Comparison of ENCODE assay signal across 8 mouse cellular contexts in the genomic region with DNA sequence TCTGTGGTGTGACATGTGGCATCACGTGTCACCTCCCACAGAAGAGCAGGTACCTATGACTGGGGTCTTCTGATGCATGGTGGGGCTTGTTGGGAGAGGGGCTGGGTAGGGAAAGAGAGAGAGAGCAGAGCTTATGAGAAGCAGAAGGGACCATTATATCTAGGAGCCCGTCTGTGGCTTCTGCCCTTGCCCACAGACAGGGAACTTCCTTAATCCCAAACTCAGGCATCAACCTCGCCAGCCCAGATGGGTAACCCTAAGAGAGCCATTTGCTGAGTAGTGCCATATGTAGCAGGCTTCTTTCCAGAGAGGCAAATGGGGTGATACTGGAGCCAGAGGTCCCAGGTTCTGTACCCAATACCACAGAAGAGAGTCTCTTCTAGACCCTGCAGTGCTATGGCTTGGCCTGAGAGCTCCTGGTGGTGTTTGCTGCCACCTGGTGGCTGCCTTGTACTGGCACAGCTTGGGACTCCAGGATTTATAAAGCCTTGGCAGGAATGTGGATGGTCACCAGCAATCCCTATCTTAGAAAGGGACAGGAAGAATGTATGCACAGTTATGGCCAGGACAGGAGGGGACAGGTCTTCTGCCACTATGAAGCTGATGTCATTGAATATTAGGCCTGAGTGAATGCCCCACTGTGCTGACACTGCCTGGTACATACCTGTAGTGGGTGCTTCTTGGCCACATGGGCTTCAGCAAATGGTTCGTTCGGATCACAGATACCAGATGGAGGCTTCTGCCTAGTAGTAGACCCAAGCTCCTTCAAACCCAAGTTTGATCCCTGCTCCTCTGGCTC. TPM values are rescaled to one million over a fixed set of nuclear protein-coding genes. Genes with fewer than 3 reads are reported as not detected.
DNase-seq lines count a peak whose midpoint lies in the region; ATAC-seq and TF ChIP-seq lines count a peak whose summit lies in the region.

No protein-coding gene starts in this region.

- no peaks in the 10 kb centered on the region for H3K4me1 ChIP-seq in hindbrain, embryonic 16.5 days (ENCODE audit: control insufficient read depth, insufficient read depth, low read depth, low read length)

- no peaks in the 10 kb centered on the region for H3K9me3 ChIP-seq in hindbrain, embryonic 16.5 days (ENCODE audit: control insufficient read depth, low read length)

- no peak; the same call in 1 of the 2 replicates for TF ChIP-seq CTCF in gastrocnemius, adult 2 months (IDR thresholded peaks at IDR 0.05)

- no peak overlapping the region for H3K4me3 ChIP-seq in gastrocnemius, adult 2 months
- no peak overlapping the region for H3K4me3 ChIP-seq in hindbrain, embryonic 16.5 days (ENCODE audit: low read length)

- intact Hi-C loops in gastrocnemius, adult 2 months (cut with DNase I) = loop anchor here (1.0 to 10.0 kb wide), 3 partner anchors 177 to 334 kb away; no protein-coding TSS in a partner anchor

- ATAC-seq in activated CD4-positive, CD25-positive, alpha-beta regulatory T cell, adult 4 months = peak; percentile 63
- ATAC-seq in hindbrain, embryonic 16.5 days = peak; percentile 93

- WGBS in hindbrain, embryonic 16.5 days = 94% methylated on average over 5 of the region's 5 CpGs

- no peak overlapping the region for H3K27ac ChIP-seq in gastrocnemius, adult 2 months
- H3K27ac ChIP-seq in hindbrain, embryonic 16.5 days (ENCODE audit: low read depth, low read length) = no peak overlapping the region

- DNase-seq in cerebellum, postnatal 4 days (ENCODE audit: low spot score in 2 of 2) = peak; percentile 78 to 88
- DNase-seq in gastrocnemius, adult 2 months = peak; percentile 83
- peak; percentile 74 for DNase-seq in layer of hippocampus, postnatal 36 days
- peak; percentile 68 for DNase-seq in lung, postnatal 25 days (ENCODE audit: low spot score)
- DNase-seq in retina, postnatal 7 days (ENCODE audit: low read depth, low spot score) = peak; percentile 78
- DNase-seq in urinary bladder, adult 2 months (ENCODE audit: low spot score) = peak; percentile 68

- no peak overlapping the region for H3K4me2 ChIP-seq in hindbrain, embryonic 16.5 days (ENCODE audit: low read length)

- H3K27me3 ChIP-seq in hindbrain, embryonic 16.5 days (replicated peaks; ENCODE audit: control insufficient read depth, insufficient read depth, low read length) = no peaks in the 10 kb centered on the region

- peaks cover 7% of the 10 kb centered on the region; the same call in 1 of the 2 replicates for H3K36me3 ChIP-seq in hindbrain, embryonic 16.5 days (ENCODE audit: control insufficient read depth, insufficient read depth, low read length)

- H3K9ac ChIP-seq in hindbrain, embryonic 16.5 days (ENCODE audit: low read depth, low read length) = no peak overlapping the region

RNA-seq across cellular contexts. Expression of a gene that starts 35.8 kb away (rescaled TPM):
- polyA plus RNA-seq in activated CD4-positive, CD25-positive, alpha-beta regulatory T cell, adult 4 months (2017; shearing (Covaris generic)) = not detected
- total RNA-seq in gastrocnemius, adult 2 months (2021) = not detected
- polyA plus RNA-seq in hindbrain, embryonic 16.5 days (2015; fragmentation: Nextera tagmentation; extraction: Ambion mirVana) = 0.29 TPM in 1 of 2 replicates, not detected in the other
- not detected for total RNA-seq in layer of hippocampus, postnatal 36 days (2021)
- polyA plus RNA-seq in urinary bladder, adult 2 months (2012; rRNA removed) = 0.80 and 2.7 TPM in 2 replicates

RNA-seq across cellular contexts. Expression of a gene that starts 53.1 kb away (rescaled TPM):
- polyA plus RNA-seq in activated CD4-positive, CD25-positive, alpha-beta regulatory T cell, adult 4 months (2017; shearing (Covaris generic)) = not detected
- not detected for total RNA-seq in gastrocnemius, adult 2 months (2021)
- not detected in 2 replicates for polyA plus RNA-seq in hindbrain, embryonic 16.5 days (2015; fragmentation: Nextera tagmentation; extraction: Ambion mirVana)
- total RNA-seq in layer of hippocampus, postnatal 36 days (2021) = not detected
- not detected in 2 replicates for polyA plus RNA-seq in urinary bladder, adult 2 months (2012; rRNA removed)
